Mouse (Mus musculus) midbrain, embryonic 15.5 days (tissue): ENCODE results near the gene Prkd2. TPM values are rescaled to one million over a fixed set of nuclear protein-coding genes. Genes with fewer than 3 reads are reported as not detected.

ENCODE experiments used
- ATAC-seq: fragments of 200-750 bp; cut with Nextera tagmentation; replicated peaks from 2 replicates; pipeline ENCODE4 v1.8.0; 2017; ENCODE audit warnings: moderate TSS enrichment
- H3K27ac ChIP-seq: fragments of 300-500 bp; sonication (generic); 2 replicates; pipeline ENCODE4 v1.5.1; 2015; ENCODE audit warnings: mild to moderate bottlenecking, inconsistent platforms
- H3K27me3 ChIP-seq: fragments of 300-500 bp; sonication (generic); replicated peaks from 2 replicates; pipeline ENCODE4 v1.6.1; 2015; ENCODE audit warnings: inconsistent platforms
- H3K36me3 ChIP-seq: fragments of 300-500 bp; sonication (generic); replicated peaks from 2 replicates; pipeline ENCODE4 v1.6.1; 2015; ENCODE audit warnings: inconsistent platforms
- H3K4me1 ChIP-seq: fragments of 300-500 bp; sonication (generic); 2 replicates; pipeline ENCODE4 v1.6.1; 2015; ENCODE audit warnings: inconsistent platforms
- H3K4me2 ChIP-seq: fragments of 300-500 bp; sonication (generic); 2 replicates; pipeline ENCODE4 v1.6.1; 2015; ENCODE audit warnings: inconsistent platforms, mild to moderate bottlenecking, moderate library complexity
- H3K4me3 ChIP-seq: fragments of 300-500 bp; sonication (generic); 2 replicates; pipeline ENCODE4 v1.5.1; 2015; ENCODE audit warnings: mild to moderate bottlenecking, inconsistent platforms
- H3K9ac ChIP-seq: fragments of 300-500 bp; sonication (generic); 2 replicates; pipeline ENCODE4 v1.6.1; 2015; ENCODE audit warnings: mild to moderate bottlenecking, inconsistent platforms
- H3K9me3 ChIP-seq: fragments of 300-500 bp; sonication (generic); 2 replicates; pipeline ENCODE4 v1.6.1; 2016; ENCODE audit warnings: inconsistent platforms
- WGBS: fragments of 180-500 bp; shearing (Covaris S2); methylation state at CpG from one replicate; pipeline ENCODE4 v1.1.7; 2015; ENCODE audit warnings: mixed read lengths; 5-methylcytosine and 5-hydroxymethylcytosine counted together
- polyA plus RNA-seq: library from polyadenylated mRNA; unstranded; fragments of >200 nt; fragmentation: Nextera tagmentation; extraction: Ambion mirVana; gene quantifications from 2 replicates; pipeline ENCODE4 v1.2.1, GENCODE M21; 2015

Prkd2 gene
- polyA plus RNA-seq, 1 experiment from 2014 or later: 6.7 TPM

DNA sequence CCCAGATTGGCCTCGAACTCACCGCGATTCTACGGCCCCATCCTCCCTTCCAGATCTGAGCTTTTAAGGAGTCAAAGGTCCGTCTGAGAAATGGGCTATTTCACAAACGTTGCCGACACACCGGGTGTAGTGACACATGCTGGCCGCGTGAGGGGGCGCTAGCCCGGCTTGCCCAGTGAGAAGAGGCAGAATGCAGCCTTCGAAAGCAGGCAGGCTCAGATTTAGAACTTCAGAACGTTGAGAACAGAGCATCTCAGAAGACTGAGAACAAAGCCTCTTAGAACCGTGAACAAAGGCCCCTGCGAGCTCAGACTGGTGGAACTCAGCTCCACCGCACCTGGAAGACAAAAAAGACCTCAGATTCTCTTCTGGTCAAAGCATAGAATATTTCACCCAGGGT, 31.5 kb downstream of the Prkd2 start:
- H3K9ac ChIP-seq: no peak overlapping the region
- no peaks in the 10 kb centered on the region for H3K36me3 ChIP-seq
- H3K4me1 ChIP-seq: peaks cover 34% of the 10 kb centered on the region
- ATAC-seq: no peak
- peak overlapping the region; percentile 76 for H3K27ac ChIP-seq
- no peaks in the 10 kb centered on the region for H3K27me3 ChIP-seq
- peak overlapping the region; percentile 39 for H3K4me2 ChIP-seq
- H3K4me3 ChIP-seq: peak overlapping the region; percentile 35
- 5% methylated on average over 17 of the region's 17 CpGs for WGBS
- no peaks in the 10 kb centered on the region for H3K9me3 ChIP-seq

DNA sequence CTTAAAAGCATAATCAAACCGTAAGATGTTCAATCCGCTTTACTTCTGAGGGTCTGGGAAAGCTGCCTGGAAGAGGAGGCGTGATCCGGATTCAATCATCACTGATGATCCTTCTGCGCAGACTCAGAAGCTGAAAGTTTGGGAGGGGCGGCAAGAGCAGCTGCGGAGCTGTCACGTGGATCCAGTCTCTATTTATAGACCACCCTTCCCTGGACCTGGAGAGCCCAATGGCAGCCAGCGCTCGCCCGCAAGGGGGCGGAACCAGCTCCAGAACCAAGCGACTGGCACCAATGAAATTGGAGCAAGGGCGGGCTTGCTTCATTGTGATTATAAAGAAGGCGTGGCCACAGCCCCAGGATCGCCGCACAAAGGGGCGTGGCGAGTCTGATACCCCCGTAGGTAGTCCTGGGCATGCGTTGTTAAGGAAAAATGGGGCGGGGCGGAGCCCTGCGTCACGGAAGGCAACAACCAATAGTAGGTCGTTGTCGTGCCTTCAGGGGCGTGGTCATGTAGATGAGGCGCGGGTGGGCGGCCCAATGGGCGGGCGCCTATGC, 32.1 kb downstream of the Prkd2 start:
- Histone ChIP-seq H3K4me2 (peak overlapping the region; percentile 80), H3K4me1 (peaks cover 31% of the 10 kb centered on the region), H3K27me3 (no peaks in the 10 kb centered on the region), H3K27ac (peak overlapping the region; percentile 83), H3K4me3 (peak overlapping the region; percentile 68), H3K9me3 (no peaks in the 10 kb centered on the region), H3K36me3 (no peaks in the 10 kb centered on the region), H3K9ac (no peak overlapping the region; the same call in 1 of the 2 replicates)
- WGBS: under 1% methylated on average over 33 of the region's 33 CpGs
- peak; percentile 96 for ATAC-seq

DNA sequence AGATGAGACGGTGACA, 32.4 kb downstream of the Prkd2 start, which contains the start of gene Dact3:
Gene Dact3, plus strand, starts transcription at position 8 of the 16 bp plus-strand sequence.
- H3K27me3 ChIP-seq: no peaks in the 10 kb centered on the region
- no peaks in the 10 kb centered on the region for H3K36me3 ChIP-seq
- ATAC-seq: no peak
- H3K4me2 ChIP-seq: peak within 1 kb of the TSS; percentile 80
- WGBS: 0% methylated on average over 1 of the region's 1 CpGs
- H3K9ac ChIP-seq: peak within 1 kb of the TSS; percentile 72
- H3K4me1 ChIP-seq: peaks cover 30% of the 10 kb centered on the region
- peak within 1 kb of the TSS; percentile 83 for H3K27ac ChIP-seq
- H3K9me3 ChIP-seq: no peaks in the 10 kb centered on the region
- H3K4me3 ChIP-seq: peak within 1 kb of the TSS; percentile 68

DNA sequence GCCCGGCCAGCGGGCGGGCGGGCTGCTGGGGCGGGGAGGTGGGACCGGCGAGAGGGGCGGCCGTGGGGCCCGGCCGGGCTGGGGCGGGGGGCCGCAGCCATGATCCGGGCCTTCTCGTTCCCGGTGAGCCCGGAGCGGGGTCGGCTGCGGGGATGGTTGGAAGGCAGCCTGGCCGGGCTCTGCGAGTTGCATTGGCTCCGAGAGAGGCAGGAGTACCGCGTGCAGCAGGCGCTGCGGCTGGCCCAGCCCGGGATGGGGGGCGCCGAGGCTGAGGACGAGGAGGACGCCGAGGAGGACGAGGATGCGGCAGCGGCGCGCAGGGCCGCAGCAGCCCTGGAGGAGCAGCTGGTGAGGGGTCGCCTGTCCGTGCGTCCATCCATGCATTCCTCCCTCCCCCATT, 32.6 kb downstream of the Prkd2 start:
- Histone ChIP-seq H3K27me3 (no peaks in the 10 kb centered on the region), H3K9ac (peak overlapping the region; percentile 72), H3K36me3 (no peaks in the 10 kb centered on the region), H3K4me3 (peak overlapping the region; percentile 68), H3K27ac (peak overlapping the region; percentile 83), H3K4me1 (peaks cover 30% of the 10 kb centered on the region), H3K9me3 (no peaks in the 10 kb centered on the region), H3K4me2 (peak overlapping the region; percentile 80)
- 0% methylated on average over 27 of the region's 42 CpGs for WGBS
- ATAC-seq: peak; percentile 70

DNA sequence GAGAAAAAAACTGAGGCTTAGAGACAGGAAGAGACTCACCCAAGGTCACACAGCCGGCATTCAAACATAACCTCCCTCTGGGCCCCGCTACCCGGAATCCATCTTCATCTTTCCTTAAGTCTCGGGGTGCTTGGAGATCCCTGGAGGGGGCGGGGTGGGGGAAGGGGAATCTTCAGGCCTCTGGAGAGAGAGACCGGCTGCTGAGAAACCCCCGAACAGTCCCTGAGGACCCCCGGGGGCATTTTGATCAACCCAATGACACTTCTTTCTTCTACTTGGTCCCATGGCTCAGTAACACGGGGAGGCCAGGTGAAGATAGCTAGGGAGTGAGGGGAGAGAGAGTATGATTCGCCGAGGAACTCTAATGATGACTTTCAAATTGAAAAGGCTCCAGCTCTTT, 33.3 kb downstream of the Prkd2 start:
- H3K27ac ChIP-seq: peak overlapping the region; percentile 83; the same call in 1 of the 2 replicates
- H3K4me2 ChIP-seq: peak overlapping the region; percentile 80
- H3K27me3 ChIP-seq: no peaks in the 10 kb centered on the region
- WGBS: 9% methylated on average over 11 of the region's 11 CpGs
- H3K9me3 ChIP-seq: no peaks in the 10 kb centered on the region
- H3K9ac ChIP-seq: peak overlapping the region; percentile 72
- H3K4me3 ChIP-seq: peak overlapping the region; percentile 68
- no peaks in the 10 kb centered on the region for H3K36me3 ChIP-seq
- H3K4me1 ChIP-seq: peaks cover 31% of the 10 kb centered on the region
- no peak for ATAC-seq

DNA sequence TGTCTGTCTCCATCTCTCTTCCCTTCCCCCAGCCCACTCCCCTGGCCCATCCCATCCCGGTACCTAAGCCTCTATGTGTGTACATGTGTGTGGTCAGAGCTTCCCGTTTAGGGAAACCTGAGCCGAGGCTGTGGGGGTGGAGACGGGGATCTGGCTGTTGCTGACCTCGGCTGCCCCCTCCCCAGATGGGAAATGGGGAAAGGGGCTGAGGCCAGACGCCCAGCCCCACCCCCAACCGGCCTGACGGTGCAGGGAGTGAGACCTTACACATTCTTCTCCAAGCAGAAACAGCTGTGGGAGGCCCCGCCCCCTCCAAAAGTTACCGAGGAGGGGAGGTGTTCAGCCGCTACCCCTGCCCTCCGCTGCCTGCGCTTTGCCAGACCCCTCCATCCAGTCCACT, 33.9 kb downstream of the Prkd2 start:
- H3K4me3 ChIP-seq: peak overlapping the region; percentile 68
- no peaks in the 10 kb centered on the region for H3K27me3 ChIP-seq
- no peak for ATAC-seq
- H3K4me2 ChIP-seq: peak overlapping the region; percentile 80
- no peak overlapping the region for H3K27ac ChIP-seq
- WGBS: 4% methylated on average over 13 of the region's 13 CpGs
- H3K4me1 ChIP-seq: peaks cover 31% of the 10 kb centered on the region
- H3K9me3 ChIP-seq: no peaks in the 10 kb centered on the region
- peak overlapping the region; percentile 72 for H3K9ac ChIP-seq
- H3K36me3 ChIP-seq: no peaks in the 10 kb centered on the region

DNA sequence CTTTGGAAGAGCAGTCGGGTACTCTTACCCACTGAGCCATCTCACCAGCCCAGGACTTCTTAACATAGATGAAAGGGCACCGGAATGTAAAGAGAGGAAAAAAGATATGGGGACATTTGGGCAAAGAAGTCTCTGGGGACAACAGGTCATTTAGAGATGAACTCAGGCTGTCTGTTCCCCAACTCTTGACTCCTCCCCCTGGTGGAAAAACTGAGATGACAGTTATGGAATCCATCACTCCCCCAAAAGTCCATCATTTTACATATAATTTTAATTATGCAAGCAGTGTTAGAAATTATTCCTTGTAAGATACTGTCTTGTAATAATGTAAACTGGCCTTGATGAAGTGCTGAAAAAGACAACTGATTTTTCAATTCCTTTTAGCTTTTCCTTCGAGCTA, 35.0 kb downstream of the Prkd2 start:
- Histone ChIP-seq H3K9ac (no peak overlapping the region), H3K4me2 (no peak overlapping the region), H3K4me3 (no peak overlapping the region), H3K9me3 (no peaks in the 10 kb centered on the region), H3K27me3 (no peaks in the 10 kb centered on the region), H3K4me1 (peaks cover 31% of the 10 kb centered on the region), H3K36me3 (no peaks in the 10 kb centered on the region), H3K27ac (no peak overlapping the region)
- WGBS: 86% methylated on average over 3 of the region's 3 CpGs
- no peak for ATAC-seq

DNA sequence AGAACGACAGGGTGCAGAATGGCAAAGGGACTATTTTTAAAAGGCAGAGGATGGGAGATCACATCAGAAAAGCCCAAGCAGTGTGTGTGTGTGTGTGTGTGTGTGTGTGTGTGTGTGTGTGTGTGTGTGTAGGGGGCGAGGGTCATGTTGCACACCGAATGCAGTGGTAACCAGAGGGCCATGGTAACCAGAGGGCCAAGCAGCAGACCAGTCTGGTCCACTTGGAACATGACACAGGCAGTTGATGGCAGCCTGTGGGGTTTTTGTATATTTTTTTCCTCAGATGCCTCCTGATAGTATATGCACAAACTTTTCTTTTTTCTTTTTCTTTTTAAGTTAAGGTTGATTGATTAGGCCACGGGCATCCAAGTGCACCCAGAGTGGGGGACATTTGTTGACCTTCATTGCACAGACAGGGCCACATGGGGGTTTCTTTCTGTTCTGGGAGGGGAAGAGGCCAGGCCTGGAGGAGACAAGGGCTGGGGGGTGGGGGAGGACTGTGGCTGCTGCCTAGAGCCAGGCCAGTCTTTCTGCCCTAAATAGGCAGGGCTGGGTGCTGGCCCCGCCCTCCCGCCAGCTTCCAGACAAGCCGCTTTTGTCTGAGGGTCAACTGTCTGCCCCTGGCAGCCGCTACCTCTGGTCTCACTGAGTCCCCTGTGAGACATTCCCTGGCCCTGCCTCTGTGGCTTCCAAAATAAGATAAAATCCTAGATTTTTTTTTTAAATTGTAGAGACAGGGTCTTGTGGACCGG, 37.3 kb downstream of the Prkd2 start:
- Histone ChIP-seq H3K9me3 (no peaks in the 10 kb centered on the region), H3K4me3 (no peak overlapping the region), H3K9ac (no peak overlapping the region), H3K36me3 (0 out of 2 replicates have a peak, but pooled peaks cover 5% of the 10 kb centered on the region), H3K27ac (no peak overlapping the region), H3K4me2 (no peak overlapping the region), H3K27me3 (peaks cover 18% of the 10 kb centered on the region), H3K4me1 (peaks cover 25% of the 10 kb centered on the region)
- 25% methylated on average over 9 of the region's 9 CpGs for WGBS
- ATAC-seq: no peak

DNA sequence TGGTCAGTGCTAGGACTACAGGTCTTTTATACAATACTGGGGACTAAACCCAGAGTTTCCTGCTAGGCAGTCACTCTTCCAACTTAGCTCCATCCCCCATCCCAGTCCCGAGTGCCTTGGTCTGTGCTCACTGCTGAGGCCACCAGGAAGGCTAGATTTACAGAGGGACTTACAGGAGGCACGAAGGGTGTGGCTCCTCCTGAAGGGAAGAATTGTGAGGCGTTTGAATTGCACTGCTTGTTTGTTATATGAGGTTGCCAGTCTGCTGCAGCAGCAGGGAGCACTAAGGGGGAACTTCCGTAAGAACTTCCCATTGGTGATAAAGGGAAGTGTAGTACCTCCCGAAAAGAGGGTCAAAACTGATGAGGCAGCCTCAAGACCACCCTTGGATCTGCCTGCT, 37.9 kb downstream of the Prkd2 start:
- H3K9ac ChIP-seq: no peak overlapping the region
- ATAC-seq: no peak
- no peaks in the 10 kb centered on the region for H3K9me3 ChIP-seq
- peaks cover 20% of the 10 kb centered on the region for H3K27me3 ChIP-seq
- H3K36me3 ChIP-seq: 0 out of 2 replicates have a peak, but pooled peaks cover 5% of the 10 kb centered on the region
- 20% methylated on average over 5 of the region's 5 CpGs for WGBS
- H3K27ac ChIP-seq: no peak overlapping the region
- peaks cover 24% of the 10 kb centered on the region for H3K4me1 ChIP-seq
- no peak overlapping the region for H3K4me2 ChIP-seq
- no peak overlapping the region for H3K4me3 ChIP-seq

DNA sequence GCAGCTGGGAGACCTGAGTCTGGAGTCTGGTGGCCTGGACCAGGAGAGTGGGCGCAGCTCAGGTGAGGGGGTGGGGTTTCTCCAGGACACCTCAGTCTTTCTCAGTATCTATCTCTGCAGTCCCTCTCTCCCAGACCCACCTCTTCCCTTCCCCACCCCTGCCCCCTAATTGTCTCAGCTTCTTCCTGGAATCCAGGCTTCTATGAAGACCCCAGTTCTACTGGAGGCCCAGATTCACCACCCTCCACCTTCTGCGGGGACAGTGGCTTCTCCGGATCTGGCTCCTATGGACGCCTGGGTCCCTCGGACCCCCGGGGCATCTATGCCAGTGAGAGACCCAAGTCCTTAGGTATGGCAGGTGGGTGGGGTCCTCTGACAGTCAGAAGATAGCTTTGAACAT, 40.5 kb downstream of the Prkd2 start:
- Histone ChIP-seq H3K9ac (no peak overlapping the region), H3K4me2 (no peak overlapping the region), H3K27ac (no peak overlapping the region), H3K4me1 (peaks cover 7% of the 10 kb centered on the region; the same call in 1 of the 2 replicates), H3K27me3 (peaks cover 32% of the 10 kb centered on the region), H3K36me3 (peaks cover 13% of the 10 kb centered on the region; the same call in 1 of the 2 replicates), H3K4me3 (no peak overlapping the region), H3K9me3 (no peaks in the 10 kb centered on the region)
- 95% methylated on average over 6 of the region's 6 CpGs for WGBS
- ATAC-seq: no peak

DNA sequence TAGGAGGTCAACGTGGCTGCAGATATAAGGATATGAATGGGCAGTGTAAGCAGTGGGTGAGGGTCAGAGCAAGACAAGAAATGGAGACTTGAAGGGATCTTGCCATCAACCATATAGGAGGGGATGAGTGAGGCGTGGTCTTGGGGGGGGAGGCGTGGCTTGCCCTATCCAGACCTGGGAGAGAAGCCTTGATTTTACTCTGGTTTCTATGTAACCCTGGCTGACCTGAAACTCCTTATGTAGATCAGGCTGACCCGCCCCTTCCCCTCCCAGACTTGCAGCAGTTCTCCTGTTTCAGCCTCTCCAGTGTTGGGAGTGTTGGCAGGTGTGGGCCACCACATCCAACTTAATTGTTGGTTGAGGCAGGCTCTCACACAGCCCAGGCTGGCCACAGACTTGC, 41.6 kb downstream of the Prkd2 start:
- no peaks in the 10 kb centered on the region for H3K9me3 ChIP-seq
- H3K27me3 ChIP-seq: peaks cover 32% of the 10 kb centered on the region
- 51% methylated on average over 4 of the region's 4 CpGs for WGBS
- H3K4me2 ChIP-seq: no peak overlapping the region
- ATAC-seq: no peak
- H3K27ac ChIP-seq: no peak overlapping the region
- H3K36me3 ChIP-seq: peaks cover 13% of the 10 kb centered on the region; the same call in 1 of the 2 replicates
- H3K9ac ChIP-seq: no peak overlapping the region
- no peak overlapping the region for H3K4me3 ChIP-seq
- peaks cover 7% of the 10 kb centered on the region; the same call in 1 of the 2 replicates for H3K4me1 ChIP-seq

DNA sequence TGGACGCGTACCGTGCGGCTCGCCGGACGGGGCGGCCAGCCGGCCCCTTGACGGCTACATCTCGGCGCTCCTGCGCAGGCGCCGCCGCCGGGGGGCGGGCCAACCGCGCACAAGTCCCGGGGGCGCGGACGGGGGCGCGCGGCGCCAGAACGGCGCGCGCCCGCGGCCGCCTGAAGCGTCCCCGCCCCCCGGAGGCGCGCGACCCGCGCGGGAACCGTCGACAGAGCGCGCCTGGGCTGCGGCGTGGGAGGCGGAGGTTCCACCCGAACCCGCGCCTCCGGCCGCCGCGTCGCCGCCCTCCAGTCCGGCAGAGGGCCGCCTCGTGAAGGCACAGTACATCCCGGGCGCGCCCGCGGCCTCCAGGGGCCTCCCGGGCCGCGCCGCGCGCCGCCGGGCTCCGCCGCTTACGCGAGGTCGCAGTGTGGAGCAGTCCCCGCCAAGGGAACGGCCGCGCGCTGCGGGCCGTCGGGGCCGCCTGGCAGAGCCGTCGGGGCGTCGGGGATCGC, 42.6 kb downstream of the Prkd2 start:
- H3K27ac ChIP-seq: no peak overlapping the region
- peak overlapping the region; percentile 12 for H3K4me3 ChIP-seq
- no peak overlapping the region for H3K9ac ChIP-seq
- WGBS: 10% methylated on average over 66 of the region's 95 CpGs
- H3K27me3 ChIP-seq: peaks cover 32% of the 10 kb centered on the region
- no peak overlapping the region for H3K4me2 ChIP-seq
- peaks cover 13% of the 10 kb centered on the region; the same call in 1 of the 2 replicates for H3K36me3 ChIP-seq
- ATAC-seq: peak; percentile 19; the same call in 1 of the 2 replicates
- no peaks in the 10 kb centered on the region for H3K9me3 ChIP-seq
- H3K4me1 ChIP-seq: peaks cover 3% of the 10 kb centered on the region; the same call in 1 of the 2 replicates

DNA sequence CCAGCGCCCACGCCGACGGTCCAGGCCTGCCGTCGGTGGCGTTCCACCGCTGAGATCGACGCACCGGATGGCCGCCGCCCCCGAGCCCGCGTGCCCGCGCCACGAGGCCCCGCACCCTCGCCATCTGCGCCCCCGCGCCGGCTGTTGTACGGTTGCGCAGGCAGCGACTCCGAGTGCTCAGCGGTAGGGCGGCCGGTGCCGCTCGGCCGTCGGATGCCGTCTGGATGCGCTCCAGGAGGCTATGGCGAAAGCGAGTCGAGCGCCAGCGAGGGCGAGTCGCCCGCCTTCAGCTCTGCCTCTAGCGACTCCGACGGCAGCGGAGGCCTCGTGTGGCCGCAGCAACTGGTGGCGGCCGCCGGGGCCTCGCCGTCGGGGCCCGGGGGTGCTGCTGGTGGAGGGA, 43.2 kb downstream of the Prkd2 start:
- no peaks in the 10 kb centered on the region for H3K9me3 ChIP-seq
- H3K27me3 ChIP-seq: peaks cover 32% of the 10 kb centered on the region
- 46% methylated on average over 59 of the region's 59 CpGs for WGBS
- no peak for ATAC-seq
- no peak overlapping the region for H3K4me3 ChIP-seq
- H3K27ac ChIP-seq: no peak overlapping the region
- H3K36me3 ChIP-seq: peaks cover 13% of the 10 kb centered on the region; the same call in 1 of the 2 replicates
- no peak overlapping the region for H3K9ac ChIP-seq
- H3K4me2 ChIP-seq: no peak overlapping the region
- 0 out of 2 replicates have a peak, but pooled peaks cover under 1% of the 10 kb centered on the region for H3K4me1 ChIP-seq
